Mouse (Mus musculus) neural tube, embryonic 13.5 days (tissue): ENCODE data around the gene Olfr791. TPM values are rescaled to one million over a fixed set of nuclear protein-coding genes. Genes with fewer than 3 reads are reported as not detected.

Source experiments
- ATAC-seq: fragments of 200-750 bp; cut with Nextera tagmentation; 2 replicates; pipeline ENCODE4 v1.8.0; 2017; ENCODE audit warnings: low read depth, mild to moderate bottlenecking, moderate TSS enrichment, moderate library complexity
- H3K27ac ChIP-seq: fragments of 300-500 bp; sonication (generic); replicated peaks from 2 replicates; pipeline ENCODE4 v1.5.1; 2015; ENCODE audit warnings: moderate library complexity, mild to moderate bottlenecking, inconsistent platforms
- H3K27me3 ChIP-seq: fragments of 300-500 bp; sonication (generic); 2 replicates; pipeline ENCODE4 v1.6.1; 2015; ENCODE audit warnings: mild to moderate bottlenecking, inconsistent platforms
- H3K36me3 ChIP-seq: fragments of 300-500 bp; sonication (generic); 2 replicates; pipeline ENCODE4 v1.6.1; 2015; ENCODE audit warnings: mild to moderate bottlenecking, inconsistent platforms
- H3K4me1 ChIP-seq: fragments of 300-500 bp; sonication (generic); replicated peaks from 2 replicates; pipeline ENCODE4 v1.6.1; 2015; ENCODE audit warnings: inconsistent platforms
- H3K4me2 ChIP-seq: fragments of 300-500 bp; sonication (generic); 2 replicates; pipeline ENCODE4 v1.6.1; 2015; ENCODE audit warnings: inconsistent platforms, mild to moderate bottlenecking, moderate library complexity
- H3K4me3 ChIP-seq: fragments of 300-500 bp; sonication (generic); 2 replicates; pipeline ENCODE4 v1.5.1; 2015; ENCODE audit warnings: mild to moderate bottlenecking, inconsistent platforms
- H3K9ac ChIP-seq: fragments of 300-500 bp; sonication (generic); 2 replicates; pipeline ENCODE4 v1.6.1; 2015; ENCODE audit warnings: moderate library complexity, mild to moderate bottlenecking, inconsistent platforms
- H3K9me3 ChIP-seq: fragments of 300-500 bp; sonication (generic); 2 replicates; pipeline ENCODE4 v1.6.1; 2016; ENCODE audit warnings: inconsistent platforms
- WGBS: fragments of 180-500 bp; shearing (Covaris S2); methylation state at CpG from one replicate; pipeline ENCODE4 v1.1.7; 2015; 5-methylcytosine and 5-hydroxymethylcytosine counted together
- polyA plus RNA-seq: library from polyadenylated mRNA; unstranded; fragments of >200 nt; fragmentation: Nextera tagmentation; extraction: Ambion mirVana; gene quantifications from 2 replicates; pipeline ENCODE4 v1.2.1, GENCODE M21; 2015

Olfr791 gene
- polyA plus RNA-seq = not detected in 2 replicates

DNA sequence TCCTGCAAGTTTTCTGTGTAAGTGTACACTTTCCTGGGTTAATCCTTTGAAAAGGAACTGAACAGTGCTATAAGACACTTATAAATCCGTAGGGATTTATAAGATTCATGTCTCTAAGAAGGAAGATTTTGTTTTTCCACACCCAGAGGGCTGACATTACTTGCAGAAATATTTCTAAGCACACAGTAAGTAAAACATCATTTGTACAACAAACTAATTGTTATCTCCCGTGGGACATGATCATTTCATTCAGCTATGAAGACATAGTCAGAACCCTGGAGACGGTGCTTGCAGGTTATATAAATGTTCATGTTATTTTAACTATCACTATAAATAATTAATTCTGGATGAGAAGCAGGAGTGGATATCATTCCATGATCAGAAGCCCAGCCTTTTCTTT lies at the start of gene Olfr791:
TSS of gene Olfr791 (plus strand) at position 301 of the 400 bp plus-strand sequence.
- 72% methylated on average over 3 of the region's 3 CpGs for WGBS
- H3K9me3 ChIP-seq = no peaks in the 10 kb centered on the region
- H3K36me3 ChIP-seq = no peaks in the 10 kb centered on the region
- H3K4me2 ChIP-seq = no peak within 1 kb of the TSS
- no peak within 1 kb of the TSS for H3K9ac ChIP-seq
- no peak within 1 kb of the TSS for H3K27ac ChIP-seq
- H3K27me3 ChIP-seq = no peaks in the 10 kb centered on the region
- H3K4me3 ChIP-seq = no peak within 1 kb of the TSS
- no peaks in the 10 kb centered on the region for H3K4me1 ChIP-seq
- ATAC-seq = no peak

- H3K27ac ChIP-seq = no peak overlapping the region
- H3K9me3 ChIP-seq = no peaks in the 10 kb centered on the region
- no peak overlapping the region for H3K4me2 ChIP-seq
- no peak overlapping the region for H3K9ac ChIP-seq
- H3K4me1 ChIP-seq = no peaks in the 10 kb centered on the region
- ATAC-seq = no peak
- no peak overlapping the region for H3K4me3 ChIP-seq
- H3K27me3 ChIP-seq = no peaks in the 10 kb centered on the region
- no peaks in the 10 kb centered on the region for H3K36me3 ChIP-seq
- WGBS = 75% methylated on average over 2 of the region's 2 CpGs
Observed at GRCm38 (mm10) chr10:129473256-129473655, 48.3 kb upstream of the Olfr791 start.

DNA sequence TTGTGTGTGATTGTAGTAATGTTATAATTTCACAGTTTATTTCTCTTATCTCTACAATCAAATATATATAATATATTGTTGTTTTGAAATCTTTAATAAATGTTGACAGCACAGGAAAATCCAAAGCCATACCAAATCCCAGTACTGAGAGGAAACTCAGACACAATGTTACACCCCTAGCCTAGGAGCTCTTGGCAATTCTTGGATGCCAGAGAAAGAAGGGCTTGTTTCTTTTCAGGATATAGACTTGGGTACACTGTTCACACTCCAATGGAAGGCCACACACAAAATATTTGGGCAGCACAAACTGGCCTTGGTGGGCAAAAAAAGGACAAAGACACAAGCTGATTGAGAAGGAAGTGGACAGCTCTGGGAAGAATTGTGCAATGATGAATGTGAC lies 47.9 kb upstream of the Olfr791 start:
- Histone ChIP-seq H3K9ac (no peak overlapping the region), H3K9me3 (no peaks in the 10 kb centered on the region), H3K4me2 (no peak overlapping the region), H3K27ac (no peak overlapping the region), H3K4me3 (no peak overlapping the region), H3K36me3 (no peaks in the 10 kb centered on the region), H3K27me3 (no peaks in the 10 kb centered on the region), H3K4me1 (no peaks in the 10 kb centered on the region)
- no peak for ATAC-seq

GRCm38 (mm10) chr10:129484452-129484851 lies 37.1 kb upstream of the Olfr791 start, which contains the start of gene Olfr789:
TSS of gene Olfr789 (plus strand) at chr10:129484752.
- no peaks in the 10 kb centered on the region for H3K27me3 ChIP-seq
- H3K27ac ChIP-seq = no peak within 1 kb of the TSS
- no peaks in the 10 kb centered on the region for H3K4me1 ChIP-seq
- no peaks in the 10 kb centered on the region for H3K36me3 ChIP-seq
- H3K9me3 ChIP-seq = no peaks in the 10 kb centered on the region
- H3K4me2 ChIP-seq = no peak within 1 kb of the TSS
- H3K4me3 ChIP-seq = no peak within 1 kb of the TSS
- H3K9ac ChIP-seq = no peak within 1 kb of the TSS
- ATAC-seq = no peak
- 64% methylated on average over 2 of the region's 2 CpGs for WGBS

DNA sequence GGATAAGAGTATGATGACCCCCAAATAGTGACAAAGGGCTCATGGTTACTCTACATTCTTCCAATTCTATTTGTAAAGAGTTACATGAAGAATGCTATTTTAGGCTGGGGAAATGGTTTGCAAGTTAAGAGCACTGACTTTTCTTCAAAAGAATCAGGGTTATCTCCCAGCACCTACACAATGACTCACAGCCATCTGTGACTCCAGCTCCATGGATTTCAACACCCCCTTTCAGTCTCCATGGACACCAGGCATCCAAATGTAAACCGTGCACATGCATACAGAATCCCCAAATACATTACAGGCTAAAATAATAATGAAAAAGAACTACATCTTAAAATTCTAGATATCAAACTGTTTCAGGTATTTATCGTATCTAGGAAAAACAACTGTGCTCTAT lies 31.5 kb upstream of the Olfr791 start:
- Histone ChIP-seq H3K4me2 (no peak overlapping the region), H3K36me3 (no peaks in the 10 kb centered on the region), H3K27ac (no peak overlapping the region), H3K9ac (no peak overlapping the region), H3K9me3 (no peaks in the 10 kb centered on the region), H3K27me3 (no peaks in the 10 kb centered on the region), H3K4me1 (no peaks in the 10 kb centered on the region), H3K4me3 (no peak overlapping the region)
- WGBS = 81% methylated on average over 2 of the region's 2 CpGs
- no peak for ATAC-seq

DNA sequence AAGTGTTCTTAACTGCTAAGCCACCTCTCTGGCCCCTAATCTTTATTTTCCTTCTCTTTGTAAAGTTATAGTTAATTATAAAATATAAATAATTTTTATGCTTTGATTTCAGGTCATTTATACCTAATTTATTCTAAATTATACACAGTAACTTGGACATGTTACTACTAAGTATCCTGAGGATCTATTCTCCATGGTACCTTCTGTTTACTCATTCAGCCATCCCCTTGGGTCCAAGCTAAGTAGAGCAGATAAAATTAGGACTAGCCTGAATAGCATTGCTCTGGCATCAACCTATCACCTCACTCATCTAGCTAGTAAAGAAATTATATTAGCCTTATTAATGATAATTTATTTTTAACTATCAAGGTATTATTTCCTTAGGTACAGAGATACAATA lies 23.4 kb upstream of the Olfr791 start, which contains the start of gene Olfr790:
TSS of gene Olfr790 (plus strand) at position 301 of the 400 bp plus-strand sequence.
- Histone ChIP-seq H3K27me3 (no peaks in the 10 kb centered on the region), H3K4me1 (no peaks in the 10 kb centered on the region), H3K4me3 (no peak within 1 kb of the TSS), H3K27ac (no peak within 1 kb of the TSS), H3K36me3 (no peaks in the 10 kb centered on the region), H3K4me2 (no peak within 1 kb of the TSS), H3K9ac (no peak within 1 kb of the TSS), H3K9me3 (no peaks in the 10 kb centered on the region)
- no peak for ATAC-seq

- Histone ChIP-seq H3K36me3 (no peaks in the 10 kb centered on the region), H3K4me3 (no peak within 1 kb of the TSS), H3K9ac (no peak within 1 kb of the TSS), H3K4me1 (no peaks in the 10 kb centered on the region), H3K27me3 (no peaks in the 10 kb centered on the region), H3K27ac (no peak within 1 kb of the TSS), H3K4me2 (no peak within 1 kb of the TSS), H3K9me3 (0 out of 2 replicates have a peak, but pooled peaks cover 4% of the 10 kb centered on the region)
- no peak for ATAC-seq
- WGBS = 72% methylated on average over 1 of the region's 1 CpGs
Observed at GRCm38 (mm10) chr10:129538862-129539261, 17.3 kb downstream of the Olfr791 start, which contains the start of gene Olfr792. TSS of gene Olfr792 (plus strand) at chr10:129539162.

GRCm38 (mm10) chr10:129549354-129549753 lies 27.8 kb downstream of the Olfr791 start:
- no peak for ATAC-seq
- no peak overlapping the region for H3K4me2 ChIP-seq
- WGBS = 54% methylated on average over 1 of the region's 1 CpGs

DNA sequence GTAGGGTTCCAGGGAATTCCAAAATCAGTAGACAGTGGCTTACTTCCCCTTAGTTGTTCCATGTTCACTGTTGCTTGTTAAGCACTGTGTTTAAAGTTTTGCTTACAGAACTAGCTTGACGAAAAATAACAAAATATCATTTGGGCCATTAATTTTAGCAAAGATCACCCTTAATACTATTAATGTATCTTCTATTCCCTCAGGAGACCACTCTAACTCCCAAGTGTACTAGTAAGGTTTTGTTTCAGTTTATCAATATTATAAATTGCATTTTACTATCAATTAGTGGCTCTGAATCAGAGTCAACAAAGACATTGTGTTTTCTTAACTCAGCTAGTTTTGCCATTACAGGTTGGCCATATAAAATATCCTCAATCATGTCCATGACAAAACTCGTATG lies 45.8 kb downstream of the Olfr791 start, which contains the start of gene Olfr794:
TSS of gene Olfr794 (plus strand) at position 301 of the 400 bp plus-strand sequence.
- no peaks in the 10 kb centered on the region for H3K4me1 ChIP-seq
- no peak within 1 kb of the TSS for H3K4me3 ChIP-seq
- ATAC-seq = no peak
- H3K9me3 ChIP-seq = no peaks in the 10 kb centered on the region
- no peaks in the 10 kb centered on the region for H3K27me3 ChIP-seq
- H3K27ac ChIP-seq = no peak within 1 kb of the TSS
- no peak within 1 kb of the TSS for H3K4me2 ChIP-seq
- 76% methylated on average over 2 of the region's 2 CpGs for WGBS
- H3K9ac ChIP-seq = no peak within 1 kb of the TSS
- no peaks in the 10 kb centered on the region for H3K36me3 ChIP-seq

More at GRCm38 (mm10) chr10:129549354-129549753, 27.8 kb downstream of the Olfr791 start:
- Histone ChIP-seq H3K27ac (no peak overlapping the region), H3K27me3 (no peaks in the 10 kb centered on the region), H3K4me3 (no peak overlapping the region), H3K4me1 (no peaks in the 10 kb centered on the region), H3K9me3 (peaks cover 5% of the 10 kb centered on the region; the same call in 1 of the 2 replicates), H3K9ac (no peak overlapping the region), H3K36me3 (no peaks in the 10 kb centered on the region)

GRCm38 (mm10) chr10:129577066-129577465 lies 55.5 kb downstream of the Olfr791 start:
- Histone ChIP-seq H3K9ac (no peak overlapping the region), H3K36me3 (no peaks in the 10 kb centered on the region), H3K9me3 (no peaks in the 10 kb centered on the region), H3K27ac (no peak overlapping the region), H3K4me2 (no peak overlapping the region), H3K4me3 (no peak overlapping the region), H3K4me1 (no peaks in the 10 kb centered on the region), H3K27me3 (no peaks in the 10 kb centered on the region)
- 43% methylated on average over 1 of the region's 1 CpGs for WGBS
- no peak for ATAC-seq

Other genes starting within 250 kb of the Olfr791 start
- not detected in 2 replicates for gene Olfr780, start 203.7 kb upstream of the Olfr791 start, polyA plus RNA-seq
- not detected in 2 replicates for gene Olfr781, start 192.9 kb upstream of the Olfr791 start, polyA plus RNA-seq
- not detected in 2 replicates for gene Olfr782, start 172.9 kb upstream of the Olfr791 start, polyA plus RNA-seq
- gene Olfr784, start 137.7 kb upstream of the Olfr791 start, polyA plus RNA-seq = 0.08 TPM in 1 of 2 replicates, not detected in the other
- gene Olfr785, start 116.4 kb upstream of the Olfr791 start, polyA plus RNA-seq = not detected in 2 replicates
- not detected in 2 replicates for gene Olfr786, start 94.5 kb upstream of the Olfr791 start, polyA plus RNA-seq
- 0.14 TPM in 1 of 2 replicates, not detected in the other for gene Olfr787, start 59.9 kb upstream of the Olfr791 start, polyA plus RNA-seq
- gene Olfr788, start 50.8 kb upstream of the Olfr791 start, polyA plus RNA-seq = not detected in 2 replicates
- gene Olfr789, start 37.0 kb upstream of the Olfr791 start, polyA plus RNA-seq = not detected in 2 replicates
- gene Olfr790, start 23.3 kb upstream of the Olfr791 start, polyA plus RNA-seq = not detected in 2 replicates
- gene Olfr792, start 17.4 kb downstream of the Olfr791 start, polyA plus RNA-seq = not detected in 2 replicates
- gene Olfr794, start 45.9 kb downstream of the Olfr791 start, polyA plus RNA-seq = not detected in 2 replicates
- not detected in 2 replicates for gene Olfr796, start 90.8 kb downstream of the Olfr791 start, polyA plus RNA-seq
- gene Olfr798, start 106.1 kb downstream of the Olfr791 start, polyA plus RNA-seq = not detected in 2 replicates
- not detected in 2 replicates for gene Olfr799, start 115.7 kb downstream of the Olfr791 start, polyA plus RNA-seq
- gene Olfr800, start 135.9 kb downstream of the Olfr791 start, polyA plus RNA-seq = not detected in 2 replicates
- gene Olfr801, start 152.1 kb downstream of the Olfr791 start, polyA plus RNA-seq = not detected in 2 replicates
- gene Olfr802, start 166.4 kb downstream of the Olfr791 start, polyA plus RNA-seq = 0.03 TPM in 1 of 2 replicates, not detected in the other
- not detected in 2 replicates for gene Olfr803, start 172.5 kb downstream of the Olfr791 start, polyA plus RNA-seq
- gene Olfr804, start 181.4 kb downstream of the Olfr791 start, polyA plus RNA-seq = not detected in 2 replicates
- not detected in 2 replicates for gene Olfr805, start 207.6 kb downstream of the Olfr791 start, polyA plus RNA-seq
- gene Olfr806, start 220.1 kb downstream of the Olfr791 start, polyA plus RNA-seq = not detected in 2 replicates
- not detected in 2 replicates for gene Olfr807, start 236.0 kb downstream of the Olfr791 start, polyA plus RNA-seq
- not detected in 2 replicates for gene Olfr808, start 243.7 kb downstream of the Olfr791 start, polyA plus RNA-seq